Mouse (Mus musculus): ENCODE results near the gene Kmt2d.
"Not testable (repeated sequence)": the region's sequence is repeated elsewhere in the genome, so short reads cannot be mapped to it uniquely, and the experiment has no call there.

Kmt2d gene

DNA sequence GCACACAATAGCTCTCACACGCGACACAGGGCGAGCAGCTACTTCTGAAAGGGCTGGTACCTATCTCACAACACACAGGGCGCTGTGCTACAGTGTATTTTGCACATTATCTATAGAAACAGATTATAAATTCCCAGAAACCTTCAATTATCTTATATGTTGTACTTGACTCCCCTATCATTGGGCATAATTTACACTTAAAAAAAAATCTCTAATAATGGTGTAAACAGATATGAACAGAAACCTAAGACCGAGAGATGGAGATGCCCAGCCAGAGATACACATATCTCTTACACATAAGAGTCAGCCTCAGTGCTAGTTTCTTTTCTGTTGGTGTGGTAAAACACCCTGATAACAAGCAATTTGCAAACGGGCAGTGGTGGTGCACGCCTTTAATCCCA lies 43.4 kb downstream of the Kmt2d start:
- DNase-seq = no peak

DNA sequence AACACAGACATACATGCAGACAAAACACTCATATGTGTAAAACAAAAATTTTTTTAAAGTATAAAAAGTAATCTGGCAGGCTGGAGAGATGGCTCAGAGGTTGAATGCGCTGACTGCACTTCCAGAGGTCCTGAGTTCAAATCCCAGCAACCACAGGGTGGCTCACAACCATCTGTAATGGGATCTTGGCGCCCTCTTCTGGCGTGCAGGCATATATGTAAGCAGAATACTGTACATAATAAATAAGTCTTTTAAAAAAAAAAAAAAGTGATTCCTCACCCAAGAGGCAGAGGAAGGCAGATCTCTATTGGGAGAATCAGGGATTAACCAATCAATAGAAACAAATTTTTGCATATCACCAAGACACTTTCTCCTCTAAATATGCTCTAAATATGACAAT lies 47.6 kb downstream of the Kmt2d start:
- DNase-seq = no peak

- no peak for DNase-seq
Measured at GRCm38 (mm10) chr15:98822147-98822546, 48.9 kb downstream of the Kmt2d start.

DNA sequence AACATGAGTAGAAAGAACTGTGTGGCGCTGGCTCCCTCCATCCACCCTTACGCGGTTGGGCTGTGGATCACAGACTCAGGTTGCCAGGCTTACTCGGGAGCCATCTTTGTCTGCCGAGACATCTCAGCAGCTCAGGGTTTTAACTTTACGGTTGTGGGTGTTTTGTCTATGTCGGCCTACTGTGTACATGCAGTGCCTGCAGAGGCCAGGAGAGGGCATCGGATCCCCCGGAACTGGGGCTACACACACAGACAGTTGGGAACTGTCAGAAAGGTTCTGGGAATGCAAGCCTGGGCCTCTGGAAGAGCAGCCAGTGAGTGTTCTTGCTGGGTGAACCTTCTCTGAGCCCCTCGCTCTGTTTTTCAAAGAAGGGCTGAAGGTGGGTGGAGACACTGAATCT lies 49.6 kb downstream of the Kmt2d start:
- no peak for DNase-seq

DNA sequence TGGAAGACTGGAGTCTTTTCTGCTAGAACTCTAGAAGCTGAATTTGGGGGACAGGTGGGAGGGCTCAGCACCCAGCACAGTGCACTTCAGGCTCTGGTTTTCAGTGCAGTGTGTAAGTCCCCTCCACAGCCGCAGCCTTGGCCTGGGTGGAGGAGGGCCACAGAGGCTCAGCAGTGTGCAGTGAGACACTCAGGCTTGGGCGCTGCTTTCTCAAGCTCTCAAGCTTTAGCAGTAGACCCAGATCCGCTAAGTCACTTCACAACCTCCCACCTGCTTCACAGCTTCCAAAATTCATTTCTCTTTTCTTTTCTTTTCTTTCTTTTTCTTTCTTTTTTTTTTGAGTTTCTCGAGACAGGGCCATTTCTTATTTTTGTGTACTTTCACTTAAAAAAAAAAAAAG lies 50.1 kb downstream of the Kmt2d start:
- no peak for DNase-seq

DNA sequence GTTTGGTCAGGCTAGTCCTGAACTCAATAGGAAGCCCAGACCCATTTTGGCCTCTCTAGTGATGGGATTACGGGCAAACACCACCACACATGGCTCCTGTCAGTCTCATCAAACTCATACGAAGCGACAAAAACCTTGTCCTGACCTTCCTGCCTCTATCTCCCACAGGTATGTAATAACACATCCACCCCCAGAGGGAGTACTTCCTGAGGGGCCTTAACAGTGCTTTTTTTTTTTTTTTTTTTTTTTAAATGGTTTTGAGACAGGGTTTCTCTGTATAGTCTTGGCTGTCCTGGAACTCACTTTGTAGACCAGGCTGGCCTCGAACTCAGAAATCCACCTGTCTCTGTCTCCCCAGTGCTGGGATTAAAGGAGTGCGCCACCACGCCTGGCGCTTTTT lies 52.8 kb downstream of the Kmt2d start:
- no peak for DNase-seq

DNA sequence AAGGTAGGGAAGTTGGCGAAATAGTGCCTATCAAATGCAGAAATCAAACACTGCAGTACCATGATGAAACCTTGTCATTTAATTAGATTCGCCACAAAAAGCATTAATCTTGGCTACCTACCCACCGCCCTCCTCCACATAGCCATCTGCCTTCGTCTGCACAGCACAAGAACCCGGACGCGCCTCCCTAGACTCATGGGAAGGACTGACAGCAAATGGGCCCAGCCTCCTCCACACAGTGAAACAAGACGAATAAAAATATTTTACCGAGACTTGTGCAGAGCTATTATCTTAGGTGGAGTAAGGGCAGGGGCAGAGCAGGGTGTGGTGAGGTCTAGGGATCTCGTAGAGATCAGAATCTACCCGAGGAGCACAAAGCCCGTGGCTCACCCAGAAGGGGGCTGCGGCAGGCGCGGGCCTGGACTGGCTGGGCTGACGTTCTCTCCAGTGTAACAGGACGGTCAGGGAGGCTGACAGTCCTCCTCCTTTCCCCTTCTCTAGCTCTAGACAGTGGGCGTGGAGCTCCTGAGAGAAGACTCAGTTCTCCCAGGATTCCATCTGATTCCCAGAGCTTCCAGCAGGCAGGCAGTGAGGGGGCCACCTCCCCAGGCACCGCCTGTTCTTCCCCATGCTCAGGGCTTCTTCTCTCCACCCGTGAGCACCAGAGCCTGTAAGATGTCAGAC lies 58.1 kb downstream of the Kmt2d start:
- DNase-seq = no peak

DNA sequence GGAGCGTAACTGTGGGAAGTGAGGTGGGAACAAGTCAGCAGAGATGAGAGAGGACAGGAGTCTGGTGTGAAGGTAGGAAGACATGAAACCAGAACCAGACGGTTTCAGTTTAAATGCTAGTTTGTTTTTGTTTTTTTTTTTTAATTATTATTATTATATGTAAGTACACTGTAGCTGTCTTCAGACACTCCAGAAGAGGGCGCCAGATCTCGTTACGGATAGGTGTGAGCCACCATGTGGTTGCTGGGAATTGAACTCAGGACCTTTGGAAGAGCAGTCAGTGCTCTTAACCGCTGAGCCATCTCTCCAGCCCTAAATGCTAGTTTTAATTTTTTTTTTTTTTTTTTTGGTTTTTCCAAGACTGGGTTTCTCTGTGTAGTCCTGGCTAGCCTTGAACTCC lies 60.8 kb downstream of the Kmt2d start:
- DNase-seq = not testable (repeated sequence)

GRCm38 (mm10) chr15:98809390-98809789 lies 61.6 kb downstream of the Kmt2d start, which contains the start of gene Ddn:
Ddn (minus strand) TSS chr15:98809490.
- no peak for DNase-seq

GRCm38 (mm10) chr15:98808651-98809134 lies 62.3 kb downstream of the Kmt2d start:
- no peak for DNase-seq

- DNase-seq = no peak
Measured at GRCm38 (mm10) chr15:98807895-98808650, 62.9 kb downstream of the Kmt2d start.

GRCm38 (mm10) chr15:98806809-98807770 lies 63.9 kb downstream of the Kmt2d start:
- DNase-seq = peak; percentile 40

GRCm38 (mm10) chr15:98806071-98806808 lies 64.8 kb downstream of the Kmt2d start:
- no peak for DNase-seq

- peak; percentile 76 for DNase-seq
Measured at GRCm38 (mm10) chr15:98805324-98806040, 65.5 kb downstream of the Kmt2d start.

DNA sequence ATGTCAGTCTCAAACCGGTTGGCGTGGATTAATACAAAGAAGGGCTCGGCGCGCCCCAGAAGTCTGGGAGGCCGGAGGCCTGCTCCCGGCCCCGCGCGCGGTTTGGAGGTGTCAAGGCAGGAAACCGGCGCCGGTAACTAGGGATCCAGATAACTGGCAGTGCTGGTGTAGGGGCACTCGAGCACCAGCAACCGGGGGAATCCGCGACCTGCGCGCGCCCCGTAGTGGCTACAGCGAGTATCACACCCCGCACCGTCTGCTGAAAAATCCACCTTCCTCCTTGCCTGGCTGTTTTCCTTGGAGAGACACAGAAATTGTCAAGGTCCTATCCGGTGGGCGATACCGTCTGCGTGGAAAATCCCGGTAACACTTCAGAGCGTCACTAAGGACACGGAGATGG lies 67.0 kb downstream of the Kmt2d start:
- DNase-seq = peak; percentile 91

GRCm38 (mm10) chr15:98802926-98803325 lies 68.1 kb downstream of the Kmt2d start:
- no peak for DNase-seq

DNA sequence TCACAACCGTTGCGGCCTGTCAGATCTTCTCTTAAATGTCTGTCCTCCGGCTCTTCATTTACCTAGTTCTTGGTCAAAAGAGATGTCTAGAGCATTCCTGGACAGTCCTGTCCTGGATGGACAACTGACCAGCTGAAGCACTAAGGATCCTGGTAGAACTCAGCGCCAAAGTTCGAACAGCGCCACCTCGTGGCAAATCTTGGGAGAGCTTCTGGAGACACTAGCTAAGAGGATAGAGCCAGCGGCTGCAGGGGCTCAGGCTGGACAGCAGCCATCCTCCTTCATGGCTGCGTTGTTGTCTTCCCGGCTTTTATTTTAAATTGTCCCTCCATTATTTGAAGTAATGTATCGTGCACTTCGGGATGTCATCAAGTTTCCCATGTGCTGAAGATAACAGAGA lies 71.6 kb downstream of the Kmt2d start:
- peak; percentile 87 for DNase-seq

DNA sequence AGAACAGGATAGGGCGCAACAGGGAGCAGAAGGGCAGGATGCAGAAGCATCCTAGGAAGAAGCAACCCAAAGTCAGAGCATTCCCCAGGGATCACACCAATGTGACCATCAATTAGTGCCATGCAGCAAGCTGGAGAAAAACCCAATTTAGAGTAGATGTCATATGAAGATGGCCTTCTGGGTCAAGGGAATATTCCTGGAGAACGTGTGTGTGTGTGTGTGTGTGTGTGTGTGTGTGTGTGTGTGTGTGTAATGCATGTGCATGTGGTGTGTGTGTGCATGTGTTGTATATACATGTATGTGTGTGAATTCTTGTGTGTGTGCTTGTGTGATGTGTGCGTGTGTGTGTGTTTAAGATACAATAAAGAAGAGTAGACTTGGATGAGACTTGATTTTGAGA lies 72.1 kb downstream of the Kmt2d start:
- DNase-seq = no peak

- no peak for DNase-seq
Measured at GRCm38 (mm10) chr15:98797835-98798492, 73.0 kb downstream of the Kmt2d start.

GRCm38 (mm10) chr15:98796803-98797595 lies 74.0 kb downstream of the Kmt2d start:
- DNase-seq = no peak
